Mouse (Mus musculus) left cerebral cortex, adult 2 months (tissue): ENCODE data around the gene Slc25a11. TPM values are rescaled to one million over a fixed set of nuclear protein-coding genes. Genes with fewer than 3 reads are reported as not detected.

Experiments
- DNase-seq, 2 experiments: peaks; one replicate each; pipeline ENCODE4 v3.0.0; 2021 to 2022; ENCODE audit warnings: low spot score in 2 of 2, mixed read lengths in 1 of 2; ENCODE audit errors: extremely low spot score in 1 of 2
- H3K27ac ChIP-seq: fragments of 200-600 bp; 2 replicates; pipeline ENCODE4 v1.8.1; 2022
- H3K4me3 ChIP-seq: fragments of 200-600 bp; 2 replicates; pipeline ENCODE4 v1.8.1; 2022
- CTCF ChIP-seq: fragments of 200-600 bp; IDR thresholded peaks from 2 replicates; pipeline ENCODE4 v1.8.1; 2022; ENCODE audit warnings: antibody characterized with exemption, mild to moderate bottlenecking, moderate library complexity
- intact Hi-C: fragments of 180-260 bp; cut with DNase I; formaldehyde crosslinking; loops from one replicate; pipeline ENCODE4 v1.15.1; 2025
- total RNA-seq, 2 experiments: library from RNA; stranded (reverse); gene quantifications; 2 replicates each; pipeline ENCODE4 v1.2.3; 2021

Gene Slc25a11
- total RNA-seq, 2 experiments from 2014 or later, result 107 to 117 TPM

GRCm38 (mm10) chr11:70635601-70636000 lies 11.7 kb downstream of the Slc25a11 start:
- Histone ChIP-seq H3K27ac (no peak overlapping the region), H3K4me3 (no peak overlapping the region)
- TF ChIP-seq CTCF, result no peak
- intact Hi-C loops, result no loop called here
- no peak for DNase-seq

GRCm38 (mm10) chr11:70630129-70630528 lies 17.1 kb downstream of the Slc25a11 start:
- Histone ChIP-seq H3K27ac (no peak overlapping the region), H3K4me3 (no peak overlapping the region)
- no peak for DNase-seq
- intact Hi-C loops, result no loop called here
- TF ChIP-seq CTCF, result no peak

- no peak overlapping the region for H3K27ac ChIP-seq
- intact Hi-C loops, result loop anchor here (2.0 to 5.0 kb wide), 2 partner anchors 125 to 217 kb away; partner anchors contain the start of gene Pelp1
- peak; percentile 40 for TF ChIP-seq CTCF
- H3K4me3 ChIP-seq, result no peak overlapping the region
- no peak for DNase-seq
Observed at GRCm38 (mm10) chr11:70629557-70629956, 17.7 kb downstream of the Slc25a11 start.

- TF ChIP-seq CTCF, result no peak
- no peak for DNase-seq
- no peak overlapping the region for H3K4me3 ChIP-seq
- H3K27ac ChIP-seq, result no peak overlapping the region
- intact Hi-C loops, result loop anchor here (2.0 to 5.0 kb wide), 2 partner anchors 126 to 216 kb away; partner anchors contain the start of gene Pelp1
Observed at GRCm38 (mm10) chr11:70628431-70628830, 18.8 kb downstream of the Slc25a11 start.

GRCm38 (mm10) chr11:70626877-70627276 lies 20.4 kb downstream of the Slc25a11 start:
- Histone ChIP-seq H3K27ac (no peak overlapping the region), H3K4me3 (no peak overlapping the region)
- no peak for TF ChIP-seq CTCF
- intact Hi-C loops, result loop anchor here (5.0 kb wide), 1 partner anchor 215 kb away; the partner anchor contains the start of gene Pelp1
- no peak for DNase-seq

GRCm38 (mm10) chr11:70625473-70625872 lies 21.8 kb downstream of the Slc25a11 start:
- no peak for DNase-seq
- intact Hi-C loops, result loop anchor here (2.0 to 5.0 kb wide), 2 partner anchors 109 to 213 kb away; partner anchors contain the start of gene Pelp1
- TF ChIP-seq CTCF, result peak; percentile 63
- Histone ChIP-seq H3K4me3 (no peak overlapping the region), H3K27ac (no peak overlapping the region)

GRCm38 (mm10) chr11:70623053-70623742 lies 24.1 kb downstream of the Slc25a11 start:
- H3K4me3 ChIP-seq, result no peak overlapping the region
- H3K27ac ChIP-seq, result no peak overlapping the region
- TF ChIP-seq CTCF, result peak; percentile 38
- no peak for DNase-seq
- intact Hi-C loops, result no loop called here

DNA sequence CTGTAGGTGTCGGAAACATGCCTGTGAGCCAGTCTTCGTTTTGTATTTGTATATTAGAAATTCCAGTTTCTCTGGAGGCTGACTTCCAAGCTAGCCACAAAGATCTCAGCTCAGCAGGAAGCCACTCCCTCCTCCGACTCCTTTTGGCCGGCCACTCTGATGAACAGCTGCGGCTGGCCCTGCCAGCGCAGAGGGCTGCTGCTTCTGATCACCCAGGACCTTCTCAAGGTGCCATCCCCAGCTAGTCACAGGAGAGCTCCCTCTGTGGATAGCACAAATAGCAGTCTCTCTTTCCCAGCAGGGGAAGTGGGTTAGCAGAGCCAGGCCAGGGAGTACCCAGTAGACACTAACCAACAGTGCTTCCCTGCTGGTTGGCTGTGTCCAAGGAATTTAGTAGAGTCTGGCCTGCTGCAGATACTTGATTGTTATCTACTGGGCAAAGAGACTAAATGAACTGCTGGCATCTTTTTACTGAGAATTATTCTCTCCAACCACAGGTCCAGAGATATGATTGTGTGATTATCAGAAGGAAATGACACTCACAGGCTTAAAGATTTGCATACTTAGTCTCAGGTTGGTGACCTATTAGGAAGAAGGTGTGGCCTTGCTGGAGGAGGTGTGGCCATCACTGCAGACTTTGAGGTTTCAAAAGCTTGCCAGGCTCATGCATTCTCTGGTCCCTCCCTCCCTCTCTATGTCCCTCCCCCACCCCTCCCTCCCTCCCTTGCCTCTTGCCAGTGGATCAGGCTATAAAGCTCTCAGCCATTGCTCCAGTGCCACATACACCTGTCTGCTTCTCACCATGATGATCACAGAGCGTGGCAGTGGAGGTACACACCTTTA lies 25.1 kb downstream of the Slc25a11 start:
- intact Hi-C loops, result no loop called here
- H3K4me3 ChIP-seq, result no peak overlapping the region
- no peak for TF ChIP-seq CTCF
- H3K27ac ChIP-seq, result no peak overlapping the region
- no peak for DNase-seq

- H3K27ac ChIP-seq, result no peak within 1 kb of the TSS
- intact Hi-C loops, result no loop called here
- no peak for TF ChIP-seq CTCF
- no peak within 1 kb of the TSS for H3K4me3 ChIP-seq
- DNase-seq, result no peak
Observed at GRCm38 (mm10) chr11:70619101-70619500, 28.2 kb downstream of the Slc25a11 start, which contains the start of gene Chrne. Gene Chrne, minus strand, starts transcription at chr11:70619216.

GRCm38 (mm10) chr11:70615516-70616093 lies 31.7 kb downstream of the Slc25a11 start, which contains the start of gene 4930544D05Rik:
Gene 4930544D05Rik, plus strand, starts transcription at chr11:70615848.
- TF ChIP-seq CTCF, result no peak
- Histone ChIP-seq H3K27ac (no peak within 1 kb of the TSS), H3K4me3 (0 out of 2 replicates have a peak within 1 kb of the TSS, but pooled peaks have one; percentile 1)
- intact Hi-C loops, result no loop called here
- DNase-seq, result no peak

- H3K4me3 ChIP-seq, result 0 out of 2 replicates have a peak overlapping the region, but pooled peaks have one; percentile 1
- no peak; the same call in 1 of the 2 replicates for TF ChIP-seq CTCF
- intact Hi-C loops, result no loop called here
- H3K27ac ChIP-seq, result no peak overlapping the region
- no peak for DNase-seq
Observed at GRCm38 (mm10) chr11:70615074-70615473, 32.2 kb downstream of the Slc25a11 start.

DNA sequence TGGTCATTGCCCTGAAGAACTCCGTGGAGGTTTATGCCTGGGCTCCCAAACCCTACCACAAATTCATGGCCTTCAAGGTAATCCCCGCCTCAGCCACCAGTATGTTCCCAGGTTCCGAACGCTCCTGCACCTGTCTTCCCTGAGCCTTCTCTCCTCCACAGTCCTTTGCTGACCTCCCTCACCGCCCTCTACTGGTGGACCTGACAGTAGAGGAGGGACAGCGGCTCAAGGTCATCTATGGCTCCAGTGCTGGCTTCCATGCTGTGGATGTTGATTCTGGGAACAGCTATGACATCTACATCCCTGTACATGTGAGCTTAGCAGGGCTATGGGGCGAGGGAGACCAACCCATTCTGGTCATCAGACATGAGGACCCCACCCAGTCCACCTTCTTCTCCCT lies 34.8 kb downstream of the Slc25a11 start:
- DNase-seq, result no peak
- H3K27ac ChIP-seq, result no peak overlapping the region
- intact Hi-C loops, result no loop called here
- H3K4me3 ChIP-seq, result no peak overlapping the region
- peak; percentile 8; the same call in 1 of the 2 replicates for TF ChIP-seq CTCF
